Mouse (Mus musculus) monocyte, adult 2 months (primary cell): ENCODE measurements around the gene Plekha6.

Experiments
- DNase-seq, 2 experiments: peaks; one replicate each; pipeline ENCODE4 v3.0.0; 2022; ENCODE audit warnings: low spot score in 2 of 2, low read depth in 1 of 2

The Plekha6 gene

GRCm38 (mm10) chr1:133267813-133268492 is 103.9 kb downstream of the Plekha6 start:
- DNase-seq, result no peak

- DNase-seq, result no peak
Measured at GRCm38 (mm10) chr1:133268503-133268902, 104.5 kb downstream of the Plekha6 start.

- DNase-seq, result no peak
Measured at GRCm38 (mm10) chr1:133270336-133270735, 106.3 kb downstream of the Plekha6 start.

GRCm38 (mm10) chr1:133274163-133274562 is 110.2 kb downstream of the Plekha6 start:
- no peak for DNase-seq

- DNase-seq, result no peak
Measured at GRCm38 (mm10) chr1:133276983-133277382, 113.0 kb downstream of the Plekha6 start.

GRCm38 (mm10) chr1:133278539-133278938 is 114.5 kb downstream of the Plekha6 start:
- DNase-seq, result no peak

GRCm38 (mm10) chr1:133278946-133279631 is 115.1 kb downstream of the Plekha6 start:
- no peak for DNase-seq

- DNase-seq, result no peak
Measured at GRCm38 (mm10) chr1:133279632-133280093, 115.7 kb downstream of the Plekha6 start.

- DNase-seq, result no peak
Measured at GRCm38 (mm10) chr1:133280537-133280936, 116.5 kb downstream of the Plekha6 start.

GRCm38 (mm10) chr1:133285907-133286306 is 121.9 kb downstream of the Plekha6 start:
- DNase-seq, result no peak

- no peak for DNase-seq
Measured at GRCm38 (mm10) chr1:133287051-133287450, 123.0 kb downstream of the Plekha6 start.

GRCm38 (mm10) chr1:133287880-133288279 is 123.9 kb downstream of the Plekha6 start:
- no peak for DNase-seq

- no peak for DNase-seq
Measured at GRCm38 (mm10) chr1:133291888-133292287, 127.9 kb downstream of the Plekha6 start.

GRCm38 (mm10) chr1:133292608-133293007 is 128.6 kb downstream of the Plekha6 start:
- no peak for DNase-seq

GRCm38 (mm10) chr1:133296376-133296775 is 132.4 kb downstream of the Plekha6 start:
- DNase-seq, result no peak

- DNase-seq, result no peak
Measured at GRCm38 (mm10) chr1:133298816-133299215, 134.8 kb downstream of the Plekha6 start.

- no peak for DNase-seq
Measured at GRCm38 (mm10) chr1:133302540-133302939, 138.5 kb downstream of the Plekha6 start.

- peak; percentile 23 to 40 for DNase-seq
Measured at GRCm38 (mm10) chr1:133306842-133307241, 142.8 kb downstream of the Plekha6 start.

- DNase-seq, result no peak
Measured at GRCm38 (mm10) chr1:133307318-133307717, 143.3 kb downstream of the Plekha6 start.

- DNase-seq, result no peak
Measured at GRCm38 (mm10) chr1:133309652-133310267, 145.8 kb downstream of the Plekha6 start, which contains the start of gene Golt1a. Gene Golt1a (plus strand): TSS chr1:133309800.

- no peak for DNase-seq
Measured at GRCm38 (mm10) chr1:133311240-133311639, 147.2 kb downstream of the Plekha6 start.

GRCm38 (mm10) chr1:133311946-133312345 is 147.9 kb downstream of the Plekha6 start:
- DNase-seq, result no peak
